Mouse (Mus musculus) ES-Bruce4 (cell line): ENCODE data around the gene Fam167b.

ENCODE experiments used
- CTCF ChIP-seq: IDR thresholded peaks from one replicate; pipeline ENCODE4 v1.8.1; 2011; ENCODE audit warnings: low read depth, low read length
- EP300 ChIP-seq: IDR thresholded peaks from 2 replicates; pipeline ENCODE4 v1.6.1; 2011; ENCODE audit warnings: low read depth, low read length; ENCODE audit not compliant: insufficient read depth
- POLR2A ChIP-seq: IDR thresholded peaks from one replicate; pipeline ENCODE4 v1.8.1; 2011; ENCODE audit warnings: low read length; ENCODE audit not compliant: insufficient read depth

DNA sequence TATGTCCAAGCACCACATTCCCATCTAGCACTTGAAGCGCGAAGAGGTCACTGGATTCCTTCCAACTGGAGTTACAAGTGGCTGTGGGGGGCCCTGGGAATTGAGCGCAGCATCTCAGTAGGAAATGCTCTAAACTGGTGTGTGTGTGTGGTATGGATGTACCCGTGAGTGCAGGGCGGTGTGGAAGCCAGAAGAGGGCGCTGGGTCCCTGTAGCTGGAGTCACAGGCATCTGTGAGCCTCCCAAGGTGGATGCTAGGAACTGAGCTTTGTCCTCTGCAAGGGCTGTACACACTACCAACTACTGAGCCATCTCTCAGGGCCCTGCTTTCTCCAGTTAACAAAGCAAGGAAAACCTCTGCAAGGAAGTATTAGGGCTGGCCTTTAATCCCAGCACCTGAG is 38.3 kb downstream of the Fam167b start:
- peak; percentile 91 for TF ChIP-seq CTCF
- no peak for TF ChIP-seq EP300
- TF ChIP-seq POLR2A: no peak
